Mouse (Mus musculus) hindbrain, embryonic 10.5 days (tissue): ENCODE results near the gene Zbtb3. TPM values are rescaled to one million over a fixed set of nuclear protein-coding genes. Genes with fewer than 3 reads are reported as not detected.

Experiments
- DNase-seq: peaks from one replicate; pipeline ENCODE4 v3.0.0-alpha.2; 2017; ENCODE audit warnings: low spot score
- H3K27ac ChIP-seq: fragments of 300-500 bp; sonication (generic); 2 replicates; pipeline ENCODE4 v1.5.1; 2016; ENCODE audit warnings: mild to moderate bottlenecking, moderate library complexity
- H3K27me3 ChIP-seq: fragments of 300-500 bp; sonication (generic); 2 replicates; pipeline ENCODE4 v1.6.1; 2016; ENCODE audit warnings: mild to moderate bottlenecking; ENCODE audit not compliant: poor library complexity, insufficient read depth, severe bottlenecking
- H3K36me3 ChIP-seq: fragments of 300-500 bp; sonication (generic); 2 replicates; pipeline ENCODE4 v1.6.1; 2016; ENCODE audit warnings: mild to moderate bottlenecking, moderate library complexity
- H3K4me1 ChIP-seq: fragments of 300-500 bp; sonication (generic); replicated peaks from 2 replicates; pipeline ENCODE4 v1.6.1; 2016; ENCODE audit warnings: mild to moderate bottlenecking
- H3K4me3 ChIP-seq: fragments of 300-500 bp; sonication (generic); 2 replicates; pipeline ENCODE4 v1.5.1; 2016; ENCODE audit warnings: mild to moderate bottlenecking, moderate library complexity
- H3K9me3 ChIP-seq: fragments of 300-500 bp; sonication (generic); 2 replicates; pipeline ENCODE4 v1.6.1; 2016; ENCODE audit warnings: mild to moderate bottlenecking, moderate library complexity
- WGBS: fragments of 180-500 bp; shearing (Covaris S2); methylation state at CpG from one replicate; pipeline ENCODE4 v1.1.7; 2016; 5-methylcytosine and 5-hydroxymethylcytosine counted together
- polyA plus RNA-seq: library from polyadenylated mRNA; unstranded; fragments of >200 nt; fragmentation: Nextera tagmentation; extraction: Ambion mirVana; gene quantifications from 2 replicates; pipeline ENCODE4 v1.2.1, GENCODE M21; 2016

Zbtb3 gene
- polyA plus RNA-seq, 1 experiment from 2014 or later: 8.3 TPM

DNA sequence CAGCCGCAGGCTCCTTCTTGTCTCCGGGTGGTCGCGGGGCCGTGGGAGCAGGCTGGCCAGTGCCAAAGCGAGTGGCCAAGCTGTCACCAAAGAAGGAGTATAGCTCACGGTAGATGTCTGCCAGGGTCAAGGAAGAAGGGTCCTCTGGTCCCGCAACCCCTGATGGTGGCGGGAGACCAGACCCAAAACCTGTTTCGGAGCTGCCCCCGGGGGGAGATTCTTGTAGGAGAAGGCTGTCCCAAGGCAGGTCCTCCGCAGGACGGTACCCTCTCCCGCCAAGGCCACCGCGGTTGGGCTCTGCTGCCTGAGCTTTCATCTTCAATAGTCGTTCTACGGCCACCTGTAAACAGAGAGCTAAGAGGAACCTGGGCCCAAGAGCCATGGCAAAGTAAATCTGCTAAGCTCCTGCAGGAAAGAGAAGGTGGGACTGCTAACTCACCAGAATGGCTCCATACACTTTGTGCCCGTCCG is 27.4 kb upstream of the Zbtb3 start:
- Histone ChIP-seq H3K9me3 (no peaks in the 10 kb centered on the region), H3K27ac (peak overlapping the region; percentile 98), H3K4me1 (peaks cover 47% of the 10 kb centered on the region), H3K4me3 (peak overlapping the region; percentile 77), H3K36me3 (peaks cover 59% of the 10 kb centered on the region), H3K27me3 (no peaks in the 10 kb centered on the region)
- no peak for DNase-seq
- WGBS: 6% methylated on average over 20 of the region's 20 CpGs

DNA sequence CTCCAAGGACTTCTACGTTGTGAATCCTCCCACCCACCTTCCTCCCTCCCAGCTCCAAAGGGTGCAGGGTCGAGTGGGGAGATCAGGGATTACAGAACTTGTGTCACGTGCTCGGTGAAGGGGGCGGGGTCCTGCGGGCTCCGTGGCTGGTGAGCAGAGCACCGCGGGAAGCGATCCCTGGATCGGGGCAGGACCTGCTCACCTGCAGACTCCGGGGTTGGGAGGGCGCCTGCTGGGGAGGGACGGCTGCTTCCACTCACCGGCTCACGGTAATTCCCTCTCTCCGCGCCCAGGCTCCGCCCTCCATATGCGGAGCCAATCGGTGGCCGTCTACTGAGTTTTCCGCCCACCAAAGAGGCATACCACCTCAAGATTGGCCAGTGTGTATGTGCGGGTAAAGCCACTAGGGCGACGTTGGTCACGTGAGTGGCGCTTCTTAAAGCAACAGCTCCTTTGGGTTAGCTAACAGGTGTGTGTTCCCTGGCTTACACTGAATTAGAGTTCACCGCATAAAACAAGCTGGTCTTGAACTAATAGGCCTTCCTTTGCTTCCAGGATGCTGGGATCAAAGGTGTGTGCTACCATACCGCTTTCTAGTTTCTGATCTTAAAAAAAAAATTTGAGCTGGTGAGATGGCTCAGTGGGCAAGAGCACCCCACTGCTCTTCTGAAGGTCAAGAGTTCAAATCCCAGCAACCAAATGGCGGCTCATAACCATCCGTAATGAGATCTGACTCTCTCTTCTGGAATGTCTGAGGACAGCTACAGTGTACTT is 16.2 kb upstream of the Zbtb3 start, which contains the start of gene Taf6l:
Taf6l (minus strand) TSS at position 410 of the 774 bp plus-strand sequence.
- Histone ChIP-seq H3K36me3 (peaks cover 45% of the 10 kb centered on the region), H3K27me3 (no peaks in the 10 kb centered on the region), H3K4me1 (peaks cover 23% of the 10 kb centered on the region), H3K4me3 (peak within 1 kb of the TSS; percentile 84), H3K27ac (peak within 1 kb of the TSS; percentile 93), H3K9me3 (no peaks in the 10 kb centered on the region)
- under 1% methylated on average over 32 of the region's 32 CpGs for WGBS
- DNase-seq: peak; percentile 91

DNA sequence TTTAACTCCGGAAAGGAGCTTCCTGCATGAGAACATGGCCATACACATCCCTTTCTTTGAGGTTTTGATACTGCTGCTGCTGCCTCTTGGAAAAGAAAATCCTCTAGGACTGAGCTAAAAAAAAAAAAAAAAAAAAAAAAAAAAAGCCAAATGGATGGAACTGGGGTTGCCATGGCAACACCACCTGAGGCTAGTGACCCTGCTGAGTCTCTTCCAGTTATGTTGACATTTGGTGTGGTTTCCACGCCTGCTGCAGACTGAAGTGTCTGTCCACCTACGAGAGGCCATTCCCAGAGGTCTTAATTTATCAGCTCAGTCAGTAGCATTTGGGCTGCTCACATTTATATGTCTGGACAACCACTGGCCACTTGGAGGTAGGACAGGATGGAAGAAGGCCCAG is 13.8 kb upstream of the Zbtb3 start:
- peak; percentile 18 for DNase-seq
- WGBS: 24% methylated on average over 3 of the region's 3 CpGs
- Histone ChIP-seq H3K4me1 (peaks cover 23% of the 10 kb centered on the region), H3K27ac (no peak overlapping the region), H3K4me3 (no peak overlapping the region), H3K36me3 (peaks cover 40% of the 10 kb centered on the region), H3K9me3 (peaks cover 2% of the 10 kb centered on the region; the same call in 1 of the 2 replicates), H3K27me3 (no peaks in the 10 kb centered on the region)

DNA sequence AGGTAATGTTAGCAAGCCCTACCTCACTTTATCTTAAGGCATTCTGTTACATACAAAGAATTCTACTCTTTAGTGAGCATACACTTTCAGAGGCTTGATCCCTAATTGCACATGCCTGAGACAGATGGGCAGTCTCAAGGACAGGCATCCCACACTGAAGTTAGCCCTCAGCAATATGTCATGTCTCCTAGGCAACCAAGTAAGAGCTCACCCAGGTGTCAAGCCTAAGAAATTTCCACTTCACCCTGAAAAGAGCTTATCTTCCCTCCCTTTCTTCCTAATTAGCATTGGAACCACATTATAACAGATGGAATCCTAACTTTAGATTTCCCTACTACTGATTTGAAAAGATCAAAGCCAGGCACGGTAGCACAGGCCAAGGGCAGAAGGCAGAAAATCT is 13.2 kb upstream of the Zbtb3 start:
- H3K27ac ChIP-seq: no peak overlapping the region
- no peak overlapping the region for H3K4me3 ChIP-seq
- no peak for DNase-seq
- peaks cover 2% of the 10 kb centered on the region; the same call in 1 of the 2 replicates for H3K9me3 ChIP-seq
- no peaks in the 10 kb centered on the region for H3K27me3 ChIP-seq
- peaks cover 40% of the 10 kb centered on the region for H3K36me3 ChIP-seq
- WGBS: 69% methylated on average over 1 of the region's 1 CpGs
- H3K4me1 ChIP-seq: peaks cover 23% of the 10 kb centered on the region

DNA sequence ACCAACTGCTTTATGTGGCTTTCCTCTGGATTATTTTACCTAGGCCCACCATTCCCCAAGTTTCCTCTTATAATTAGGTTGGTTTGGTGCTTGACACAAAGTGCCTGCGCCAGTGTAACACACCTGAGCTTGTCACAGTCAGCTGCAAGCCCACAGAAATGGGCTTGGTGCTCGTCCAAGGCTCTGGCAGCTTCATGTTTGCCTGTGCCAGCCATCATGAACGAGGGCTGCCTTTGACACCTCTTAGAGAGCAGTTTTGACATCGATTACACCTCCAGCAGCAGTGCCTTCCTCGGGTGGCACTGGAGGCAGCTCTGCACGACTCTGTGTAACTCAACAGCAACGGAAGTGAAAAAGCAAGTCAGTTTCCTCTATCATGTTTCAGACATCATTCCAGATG is 12.2 kb upstream of the Zbtb3 start:
- Histone ChIP-seq H3K27ac (no peak overlapping the region), H3K4me1 (peaks cover 19% of the 10 kb centered on the region), H3K9me3 (peaks cover 2% of the 10 kb centered on the region; the same call in 1 of the 2 replicates), H3K27me3 (no peaks in the 10 kb centered on the region), H3K4me3 (no peak overlapping the region), H3K36me3 (peaks cover 47% of the 10 kb centered on the region)
- DNase-seq: no peak
- WGBS: 84% methylated on average over 7 of the region's 7 CpGs

DNA sequence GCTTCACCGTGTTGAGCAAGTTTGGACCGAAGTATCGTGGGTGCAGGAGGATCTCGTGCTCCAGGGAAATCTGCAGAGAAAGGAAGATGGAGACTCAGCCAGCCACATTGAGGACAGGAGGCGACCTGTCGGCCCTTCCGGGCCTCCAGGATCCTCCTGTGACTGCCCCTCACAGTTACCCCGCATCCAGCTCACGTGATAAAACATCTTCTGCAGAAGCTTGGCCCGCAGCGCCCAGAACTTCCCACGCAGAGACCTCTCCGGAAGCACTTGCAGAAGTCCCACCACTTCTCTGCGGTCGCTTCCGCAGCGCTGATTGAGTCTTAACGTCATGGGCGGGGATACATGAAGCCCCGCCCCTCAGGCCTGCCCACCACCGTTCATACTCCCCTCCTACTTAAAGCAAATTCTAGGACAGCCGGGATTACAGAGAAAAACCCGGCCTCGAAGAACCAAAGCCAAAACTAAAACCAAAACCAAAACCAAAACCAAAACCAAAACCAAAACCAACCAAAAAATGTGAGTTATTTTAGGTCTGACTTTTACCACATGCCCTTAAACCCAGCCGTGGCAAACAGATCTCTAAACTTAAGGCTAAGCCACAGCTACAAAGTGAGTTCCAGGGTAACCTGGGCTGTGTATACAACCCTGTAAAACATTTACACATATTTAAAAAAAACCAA is 4.0 kb upstream of the Zbtb3 start, which contains the start of gene Polr2g:
Polr2g (minus strand) TSS at position 314 of the 683 bp plus-strand sequence.
- H3K4me1 ChIP-seq: peaks cover 29% of the 10 kb centered on the region
- peak within 1 kb of the TSS; percentile 91 for H3K27ac ChIP-seq
- peak; percentile 88 for DNase-seq
- H3K36me3 ChIP-seq: peaks cover 34% of the 10 kb centered on the region
- peaks cover 1% of the 10 kb centered on the region; the same call in 1 of the 2 replicates for H3K9me3 ChIP-seq
- no peaks in the 10 kb centered on the region for H3K27me3 ChIP-seq
- WGBS: 1% methylated on average over 25 of the region's 25 CpGs
- peak within 1 kb of the TSS; percentile 86 for H3K4me3 ChIP-seq

DNA sequence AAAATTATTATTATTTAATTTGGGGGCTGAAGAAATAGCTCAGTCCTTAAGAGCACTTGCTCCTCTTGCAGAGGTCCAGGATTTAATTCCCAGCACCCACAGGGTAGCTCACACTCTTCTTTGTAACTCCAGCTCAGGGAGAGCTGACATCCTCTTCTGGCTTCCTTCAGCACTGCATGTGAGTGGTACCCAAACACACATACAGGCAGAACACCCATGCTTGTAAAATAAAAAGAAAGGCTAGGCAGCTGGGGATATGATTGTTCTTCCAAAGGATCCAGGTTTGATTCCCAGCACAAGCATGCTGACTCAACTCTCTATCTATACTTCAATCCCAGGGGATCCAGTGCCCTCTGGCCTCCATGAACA is 3.4 kb upstream of the Zbtb3 start:
- Histone ChIP-seq H3K4me1 (peaks cover 34% of the 10 kb centered on the region), H3K4me3 (peak overlapping the region; percentile 86; the same call in 1 of the 2 replicates), H3K27me3 (no peaks in the 10 kb centered on the region), H3K27ac (peak overlapping the region; percentile 91; the same call in 1 of the 2 replicates), H3K36me3 (peaks cover 34% of the 10 kb centered on the region), H3K9me3 (no peaks in the 10 kb centered on the region)
- DNase-seq: no peak

DNA sequence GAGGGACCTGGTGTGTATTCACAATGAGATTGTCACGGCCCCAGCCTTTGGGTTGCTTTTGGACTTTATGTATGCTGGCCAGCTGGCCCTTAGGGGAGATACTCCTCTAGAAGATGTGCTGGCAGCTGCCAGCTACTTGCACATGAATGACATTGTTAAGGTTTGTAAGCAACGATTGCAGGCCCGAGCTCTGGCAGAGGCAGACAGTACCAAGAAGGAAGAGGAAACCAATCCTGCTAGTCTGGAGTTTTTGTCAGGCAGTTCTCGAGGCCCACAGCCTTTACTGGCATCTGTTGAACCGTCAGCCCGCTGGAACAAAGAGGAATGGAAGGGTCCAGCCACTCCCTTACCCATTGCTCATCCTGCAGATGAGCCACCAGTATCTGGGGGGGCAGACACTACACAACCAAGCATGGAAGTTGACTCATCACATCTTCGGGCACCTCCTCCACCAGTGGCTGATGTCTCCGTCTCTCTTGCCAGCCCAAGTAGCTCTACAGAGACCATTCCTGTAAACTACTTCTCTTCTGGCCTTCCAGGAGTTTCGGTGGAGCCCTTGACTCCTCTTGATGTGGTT is 937 bp downstream of the Zbtb3 start:
- peaks cover 25% of the 10 kb centered on the region for H3K4me1 ChIP-seq
- H3K27me3 ChIP-seq: no peaks in the 10 kb centered on the region
- H3K36me3 ChIP-seq: peaks cover 52% of the 10 kb centered on the region
- 91% methylated on average over 9 of the region's 9 CpGs for WGBS
- H3K9me3 ChIP-seq: no peaks in the 10 kb centered on the region
- no peak for DNase-seq
- H3K4me3 ChIP-seq: peak overlapping the region; percentile 69
- H3K27ac ChIP-seq: peak overlapping the region; percentile 94

DNA sequence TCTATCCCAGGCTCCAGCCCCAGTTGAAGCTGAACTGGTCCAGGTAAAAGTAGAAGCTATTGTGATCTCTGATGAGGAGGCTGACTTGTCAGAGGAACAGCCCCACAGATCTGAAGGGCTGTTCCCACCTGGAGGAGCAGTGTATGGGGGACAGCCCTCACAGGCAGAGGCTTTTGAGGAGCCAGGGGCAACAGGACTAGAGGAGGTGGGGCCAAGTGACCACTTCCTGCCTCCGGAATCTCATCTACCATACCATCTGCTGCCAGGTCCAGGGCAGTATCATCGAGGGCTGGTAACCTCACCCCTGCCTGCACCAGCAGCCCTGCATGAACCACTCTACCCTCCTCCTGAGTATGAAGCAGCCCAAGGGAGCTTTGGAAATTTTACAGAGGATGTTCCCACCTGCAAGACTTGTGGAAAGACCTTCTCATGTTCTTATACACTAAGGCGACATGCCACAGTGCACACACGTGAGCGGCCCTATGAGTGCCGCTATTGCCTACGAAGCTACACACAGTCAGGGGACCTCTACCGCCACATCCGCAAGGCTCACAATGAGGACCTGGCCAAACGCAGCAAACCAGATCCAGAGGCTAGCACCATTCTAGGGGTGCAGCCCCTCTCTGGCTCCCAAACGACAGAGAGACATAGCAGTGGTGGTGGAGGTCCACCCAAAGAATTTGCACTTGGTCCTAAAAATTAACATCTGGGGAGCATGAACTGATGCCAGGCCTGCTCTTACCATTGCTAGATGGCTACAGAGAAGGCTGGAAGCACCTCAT is 1.7 kb downstream of the Zbtb3 start:
- no peak overlapping the region for H3K27ac ChIP-seq
- 90% methylated on average over 11 of the region's 11 CpGs for WGBS
- DNase-seq: no peak
- no peaks in the 10 kb centered on the region for H3K27me3 ChIP-seq
- H3K4me3 ChIP-seq: 0 out of 2 replicates have a peak overlapping the region, but pooled peaks have one; percentile 69
- H3K9me3 ChIP-seq: no peaks in the 10 kb centered on the region
- peaks cover 59% of the 10 kb centered on the region for H3K36me3 ChIP-seq
- peaks cover 19% of the 10 kb centered on the region for H3K4me1 ChIP-seq

DNA sequence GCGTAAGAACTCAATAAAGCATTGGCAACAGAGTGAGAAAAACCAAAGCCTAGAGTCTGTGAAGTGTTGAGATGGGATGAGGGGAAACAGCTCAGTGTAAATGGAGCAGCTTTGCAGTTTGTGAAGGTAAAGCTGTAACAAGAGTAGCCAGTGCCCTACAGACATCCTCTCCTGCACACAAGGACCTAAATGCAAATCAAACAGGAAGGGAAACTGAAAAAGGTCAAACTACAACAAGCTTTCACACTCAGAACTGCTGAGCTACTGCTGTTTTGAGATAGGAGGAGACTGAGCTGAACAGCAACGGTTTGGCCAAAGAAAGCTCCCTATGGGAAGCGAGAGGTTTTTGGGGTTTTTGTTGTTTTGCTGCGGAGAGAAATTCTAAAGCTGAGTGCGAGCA is 4.5 kb downstream of the Zbtb3 start:
- H3K27ac ChIP-seq: no peak overlapping the region
- WGBS: 91% methylated on average over 5 of the region's 5 CpGs
- H3K36me3 ChIP-seq: peaks cover 86% of the 10 kb centered on the region
- no peak for DNase-seq
- no peaks in the 10 kb centered on the region for H3K27me3 ChIP-seq
- H3K4me3 ChIP-seq: no peak overlapping the region
- peaks cover 16% of the 10 kb centered on the region for H3K4me1 ChIP-seq
- no peaks in the 10 kb centered on the region for H3K9me3 ChIP-seq

DNA sequence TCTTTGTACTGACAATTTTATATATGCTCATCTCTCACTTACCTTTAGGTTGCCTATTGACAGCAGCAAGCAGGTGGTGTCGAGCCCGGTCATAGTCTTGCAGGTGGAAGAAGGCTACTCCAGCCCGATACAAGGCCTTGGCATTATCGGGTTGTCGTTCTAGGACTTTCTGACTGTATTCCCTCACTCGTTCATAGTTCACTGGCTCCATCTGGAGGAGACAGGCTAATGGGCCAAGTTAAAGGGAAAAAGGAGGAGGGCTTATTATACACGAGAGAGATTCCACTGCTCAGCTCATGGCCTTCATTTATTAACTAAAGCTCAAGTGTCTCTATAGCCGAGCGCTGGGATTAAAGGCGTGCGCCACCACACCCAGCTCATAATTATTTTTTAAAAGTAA is 13.5 kb downstream of the Zbtb3 start:
- no peak for DNase-seq
- WGBS: 90% methylated on average over 11 of the region's 11 CpGs
- H3K27me3 ChIP-seq: no peaks in the 10 kb centered on the region
- H3K4me3 ChIP-seq: no peak overlapping the region
- H3K27ac ChIP-seq: no peak overlapping the region
- H3K4me1 ChIP-seq: peaks cover 27% of the 10 kb centered on the region
- peaks cover 62% of the 10 kb centered on the region for H3K36me3 ChIP-seq
- no peaks in the 10 kb centered on the region for H3K9me3 ChIP-seq

DNA sequence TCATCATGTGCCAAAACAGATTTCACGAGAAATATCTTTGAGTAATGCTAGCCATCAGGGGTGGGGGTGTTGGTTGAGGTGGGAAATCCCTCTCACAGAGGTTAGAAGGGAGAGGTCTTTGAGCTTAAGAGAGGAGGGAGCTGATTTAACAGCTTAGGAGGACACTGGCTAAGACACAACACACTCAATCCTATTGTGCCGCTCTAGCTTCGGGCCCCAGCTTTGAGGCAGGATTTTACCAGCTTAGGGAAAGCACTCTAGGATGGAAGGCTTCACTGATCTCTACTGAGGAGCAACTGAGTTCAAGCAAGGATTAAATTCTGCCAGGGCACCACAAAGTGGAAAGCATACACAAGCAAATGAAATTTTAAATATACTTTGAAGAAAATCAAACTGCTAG is 14.6 kb downstream of the Zbtb3 start:
- Histone ChIP-seq H3K4me3 (peak overlapping the region; percentile 100), H3K27ac (no peak overlapping the region), H3K4me1 (peaks cover 36% of the 10 kb centered on the region), H3K9me3 (no peaks in the 10 kb centered on the region), H3K36me3 (peaks cover 55% of the 10 kb centered on the region), H3K27me3 (no peaks in the 10 kb centered on the region)
- DNase-seq: no peak
- WGBS: 83% methylated on average over 3 of the region's 3 CpGs
